Mouse (Mus musculus) forebrain, embryonic 10.5 days (tissue): ENCODE data around the gene Elmo3. TPM values are rescaled to one million over a fixed set of nuclear protein-coding genes. Genes with fewer than 3 reads are reported as not detected.
A peak's percentile ranks its signal among the peaks of the same experiment; 100 is the strongest.

Source experiments
- DNase-seq: peaks from one replicate; pipeline ENCODE4 v3.0.0-alpha.2; 2017; ENCODE audit warnings: low spot score; ENCODE audit errors: extremely low spot score
- H3K27ac ChIP-seq: fragments of 300-500 bp; sonication (generic); 2 replicates; pipeline ENCODE4 v1.5.1; 2016; ENCODE audit warnings: mild to moderate bottlenecking
- H3K27me3 ChIP-seq: fragments of 300-500 bp; sonication (generic); 2 replicates; pipeline ENCODE4 v1.6.1; 2016; ENCODE audit warnings: mild to moderate bottlenecking; ENCODE audit not compliant: poor library complexity, severe bottlenecking
- H3K36me3 ChIP-seq: fragments of 300-500 bp; sonication (generic); replicated peaks from 2 replicates; pipeline ENCODE4 v1.6.1; 2016; ENCODE audit warnings: mild to moderate bottlenecking, moderate library complexity
- H3K4me1 ChIP-seq: fragments of 300-500 bp; sonication (generic); 2 replicates; pipeline ENCODE4 v1.6.1; 2016
- H3K4me3 ChIP-seq: fragments of 300-500 bp; sonication (generic); 2 replicates; pipeline ENCODE4 v1.5.1; 2016; ENCODE audit warnings: mild to moderate bottlenecking, moderate library complexity
- H3K9me3 ChIP-seq: fragments of 300-500 bp; sonication (generic); 2 replicates; pipeline ENCODE4 v1.6.1; 2016; ENCODE audit warnings: mild to moderate bottlenecking, moderate library complexity
- WGBS: fragments of 180-500 bp; shearing (Covaris S2); methylation state at CpG from one replicate; pipeline ENCODE4 v1.1.7; 2016; 5-methylcytosine and 5-hydroxymethylcytosine counted together
- polyA plus RNA-seq: library from polyadenylated mRNA; unstranded; fragments of >200 nt; fragmentation: Nextera tagmentation; extraction: Ambion mirVana; gene quantifications from 2 replicates; pipeline ENCODE4 v1.2.1, GENCODE M21; 2016

The Elmo3 gene
- polyA plus RNA-seq, 1 experiment from 2014 or later, result 1.8 TPM

GRCm38 (mm10) chr8:105295256-105295655 lies 10.1 kb upstream of the Elmo3 start:
- Histone ChIP-seq H3K4me3 (peak overlapping the region; percentile 29), H3K27ac (no peak overlapping the region), H3K4me1 (peaks cover 34% of the 10 kb centered on the region), H3K27me3 (peaks cover 25% of the 10 kb centered on the region), H3K9me3 (no peaks in the 10 kb centered on the region), H3K36me3 (peaks cover 20% of the 10 kb centered on the region)
- WGBS, result 70% methylated on average over 11 of the region's 11 CpGs
- no peak for DNase-seq

- Histone ChIP-seq H3K27me3 (peaks cover 17% of the 10 kb centered on the region), H3K9me3 (no peaks in the 10 kb centered on the region), H3K36me3 (peaks cover 28% of the 10 kb centered on the region), H3K27ac (peak within 1 kb of the TSS; percentile 92; the same call in 1 of the 2 replicates), H3K4me1 (peaks cover 26% of the 10 kb centered on the region), H3K4me3 (peak within 1 kb of the TSS; percentile 98)
- DNase-seq, result no peak
- WGBS, result 78% methylated on average over 11 of the region's 11 CpGs
These were observed 9.4 kb upstream of the Elmo3 start, which contains the start of gene Exoc3l for GRCm38 (mm10) chr8:105295895-105296573. TSS of gene Exoc3l (minus strand) at chr8:105296101.

- DNase-seq, result peak; percentile 94
- Histone ChIP-seq H3K27ac (peak within 1 kb of the TSS; percentile 92), H3K27me3 (peaks cover 12% of the 10 kb centered on the region), H3K4me3 (peak within 1 kb of the TSS; percentile 98), H3K9me3 (no peaks in the 10 kb centered on the region), H3K36me3 (peaks cover 44% of the 10 kb centered on the region), H3K4me1 (peaks cover 26% of the 10 kb centered on the region)
- WGBS, result under 1% methylated on average over 58 of the region's 58 CpGs
These were observed 7.7 kb upstream of the Elmo3 start, which contains the start of gene E2f4 for GRCm38 (mm10) chr8:105297511-105298192. TSS of gene E2f4 (plus strand) at chr8:105297663.

GRCm38 (mm10) chr8:105298351-105299252 lies 6.8 kb upstream of the Elmo3 start:
- WGBS, result 70% methylated on average over 18 of the region's 18 CpGs
- H3K4me3 ChIP-seq, result peak overlapping the region; percentile 98
- H3K9me3 ChIP-seq, result no peaks in the 10 kb centered on the region
- H3K4me1 ChIP-seq, result peaks cover 23% of the 10 kb centered on the region
- H3K27ac ChIP-seq, result peak overlapping the region; percentile 92
- DNase-seq, result no peak
- peaks cover 54% of the 10 kb centered on the region for H3K36me3 ChIP-seq
- H3K27me3 ChIP-seq, result peaks cover 3% of the 10 kb centered on the region

- WGBS, result 95% methylated on average over 8 of the region's 8 CpGs
- Histone ChIP-seq H3K36me3 (peaks cover 67% of the 10 kb centered on the region), H3K9me3 (no peaks in the 10 kb centered on the region), H3K27ac (no peak overlapping the region), H3K27me3 (no peaks in the 10 kb centered on the region), H3K4me3 (no peak overlapping the region), H3K4me1 (peaks cover 31% of the 10 kb centered on the region)
- DNase-seq, result no peak
These were observed 5.4 kb upstream of the Elmo3 start for GRCm38 (mm10) chr8:105299962-105300361.

DNA sequence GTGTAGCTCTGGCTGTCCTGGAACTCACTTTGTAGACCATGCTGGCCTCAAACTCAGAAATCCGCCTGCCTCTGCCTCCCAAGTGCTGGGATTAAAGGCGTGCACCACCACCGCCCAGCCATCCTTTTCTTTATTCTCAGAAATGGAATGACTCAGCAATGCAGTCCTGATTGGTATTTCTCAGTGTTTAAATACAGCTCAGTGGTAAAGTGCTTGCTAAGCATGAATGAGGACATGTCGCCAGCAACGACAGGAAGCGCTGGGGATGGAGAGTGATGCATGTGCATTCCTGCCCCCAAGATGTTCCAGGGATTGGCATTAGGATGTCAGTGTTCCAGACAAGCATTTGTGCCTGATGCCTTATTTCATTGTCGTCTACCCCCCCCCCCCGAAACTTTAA lies 2.0 kb upstream of the Elmo3 start:
- Histone ChIP-seq H3K4me1 (peaks cover 33% of the 10 kb centered on the region), H3K27ac (no peak overlapping the region), H3K27me3 (no peaks in the 10 kb centered on the region), H3K36me3 (peaks cover 91% of the 10 kb centered on the region), H3K9me3 (no peaks in the 10 kb centered on the region), H3K4me3 (no peak overlapping the region)
- WGBS, result 88% methylated on average over 8 of the region's 8 CpGs
- DNase-seq, result no peak

- no peak for DNase-seq
- Histone ChIP-seq H3K27me3 (no peaks in the 10 kb centered on the region), H3K9me3 (no peaks in the 10 kb centered on the region), H3K27ac (no peak overlapping the region), H3K36me3 (peaks cover 91% of the 10 kb centered on the region), H3K4me3 (no peak overlapping the region), H3K4me1 (peaks cover 28% of the 10 kb centered on the region)
- 93% methylated on average over 9 of the region's 9 CpGs for WGBS
These were observed 1.5 kb upstream of the Elmo3 start for GRCm38 (mm10) chr8:105303874-105304273.

- H3K4me3 ChIP-seq, result no peak overlapping the region
- no peaks in the 10 kb centered on the region for H3K27me3 ChIP-seq
- peaks cover 23% of the 10 kb centered on the region for H3K4me1 ChIP-seq
- no peaks in the 10 kb centered on the region for H3K9me3 ChIP-seq
- peaks cover 91% of the 10 kb centered on the region for H3K36me3 ChIP-seq
- H3K27ac ChIP-seq, result no peak overlapping the region
- 84% methylated on average over 9 of the region's 9 CpGs for WGBS
- DNase-seq, result no peak
These were observed 833 bp upstream of the Elmo3 start for GRCm38 (mm10) chr8:105304325-105305210.

DNA sequence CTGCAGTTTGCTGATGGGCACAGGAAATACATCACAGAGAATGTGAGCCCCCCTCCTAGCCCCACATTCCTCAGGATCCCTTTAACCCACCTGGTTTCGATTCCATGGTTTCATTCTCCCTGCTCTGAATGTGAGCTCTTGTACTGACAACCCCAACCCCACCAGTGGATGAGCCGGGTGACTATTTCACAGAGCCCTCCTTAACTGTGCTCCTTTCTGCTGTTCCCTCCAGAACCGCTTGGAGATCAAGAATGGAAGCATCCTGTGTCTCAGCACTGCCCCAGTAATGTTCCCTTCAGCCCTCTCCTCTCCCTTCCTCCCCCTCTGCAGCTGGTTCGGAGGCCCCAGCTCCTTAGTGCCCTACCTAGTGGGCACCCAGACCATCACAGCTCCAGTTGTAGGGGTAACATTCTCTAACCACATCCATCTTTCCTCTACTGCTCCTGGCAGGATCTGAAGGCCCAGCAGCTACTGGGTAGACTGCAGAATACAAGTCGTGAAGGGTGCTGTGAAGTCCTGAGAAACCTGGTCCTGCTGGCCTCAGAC lies 818 bp downstream of the Elmo3 start:
- 65% methylated on average over 5 of the region's 5 CpGs for WGBS
- Histone ChIP-seq H3K4me3 (peak overlapping the region; percentile 43), H3K4me1 (peaks cover 23% of the 10 kb centered on the region), H3K36me3 (peaks cover 89% of the 10 kb centered on the region), H3K9me3 (no peaks in the 10 kb centered on the region), H3K27me3 (no peaks in the 10 kb centered on the region), H3K27ac (peak overlapping the region; percentile 75)
- DNase-seq, result no peak

DNA sequence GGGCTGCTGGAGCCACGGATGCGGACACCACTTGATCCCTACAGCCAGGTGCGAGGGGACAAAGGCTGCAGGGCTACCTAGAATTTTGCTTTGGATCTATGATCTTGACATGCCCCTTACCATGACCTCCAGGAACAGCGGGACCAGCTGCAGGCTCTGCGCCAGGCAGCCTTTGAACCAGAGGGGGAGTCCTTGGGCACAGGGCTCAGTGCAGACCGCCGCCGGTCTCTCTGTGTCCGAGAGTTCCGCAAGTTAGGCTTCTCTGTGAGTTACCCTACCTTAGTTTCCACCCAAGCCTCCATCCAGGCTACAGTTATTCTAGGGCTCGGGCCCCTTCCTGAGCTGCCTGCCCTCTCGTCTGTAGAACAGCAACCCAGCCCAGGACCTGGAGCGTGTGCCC lies 2.3 kb downstream of the Elmo3 start:
- Histone ChIP-seq H3K4me1 (peaks cover 23% of the 10 kb centered on the region), H3K27me3 (no peaks in the 10 kb centered on the region), H3K36me3 (peaks cover 89% of the 10 kb centered on the region), H3K9me3 (no peaks in the 10 kb centered on the region), H3K4me3 (no peak overlapping the region), H3K27ac (no peak overlapping the region)
- DNase-seq, result no peak
- WGBS, result 94% methylated on average over 13 of the region's 13 CpGs

DNA sequence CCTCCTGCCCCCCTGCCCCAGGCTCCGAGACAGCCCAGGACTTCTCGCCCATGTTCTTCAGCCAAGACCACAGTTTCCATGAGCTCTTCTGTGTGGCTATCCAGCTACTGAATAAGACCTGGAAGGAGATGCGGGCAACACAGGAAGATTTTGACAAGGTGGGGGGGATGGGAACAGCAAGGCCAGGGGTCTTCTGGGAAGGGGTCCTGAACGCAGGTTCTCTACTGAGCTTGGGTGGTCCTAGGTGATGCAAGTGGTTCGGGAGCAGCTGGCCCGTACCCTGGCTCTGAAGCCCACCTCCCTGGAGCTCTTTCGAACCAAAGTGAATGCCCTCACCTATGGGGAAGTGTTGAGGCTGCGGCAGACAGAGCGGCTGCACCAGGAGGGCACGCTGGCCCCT lies 3.0 kb downstream of the Elmo3 start:
- WGBS, result 93% methylated on average over 10 of the region's 10 CpGs

More for the DNA sequence above, 3.0 kb downstream of the Elmo3 start:
- H3K27ac ChIP-seq, result no peak overlapping the region
- peaks cover 89% of the 10 kb centered on the region for H3K36me3 ChIP-seq
- H3K9me3 ChIP-seq, result no peaks in the 10 kb centered on the region
- DNase-seq, result no peak
- H3K27me3 ChIP-seq, result no peaks in the 10 kb centered on the region
- no peak overlapping the region for H3K4me3 ChIP-seq
- peaks cover 23% of the 10 kb centered on the region for H3K4me1 ChIP-seq
